Comparison of ENCODE assay signal across 12 mouse cellular contexts in genomic region chr5:9627220-9627619, GRCm38 (mm10).
A peak's percentile ranks its signal among the peaks of the same experiment; 100 is the strongest.
DNase-seq lines count a peak whose midpoint lies in the region; ATAC-seq lines count a peak whose summit lies in the region.
"Had no signal": no experiment of that assay in that cellular context is flagged by ENCODE, and none has a peak within 500 bp of the region (broad histone marks: within the 10 kb centered on the region; RNA-seq: fewer than 3 reads in every experiment).

No protein-coding gene starts in this region.

- no peak overlapping the region for H3K4me2 ChIP-seq in forebrain, embryonic 14.5 days (ENCODE audit: low read length)
- no peak overlapping the region for H3K4me2 ChIP-seq in hindbrain, embryonic 16.5 days (ENCODE audit: low read length)
- H3K4me2 ChIP-seq: lung, embryonic 15.5 days; neural tube, embryonic 13.5 days had no signal

- H3K36me3 ChIP-seq in forebrain, embryonic 14.5 days (ENCODE audit: control insufficient read depth, insufficient read depth, low read length) = no peaks in the 10 kb centered on the region
- H3K36me3 ChIP-seq in forebrain, embryonic 10.5 days (replicated peaks) = no peaks in the 10 kb centered on the region
- no peaks in the 10 kb centered on the region for H3K36me3 ChIP-seq in hindbrain, embryonic 16.5 days (ENCODE audit: control insufficient read depth, insufficient read depth, low read length)
- H3K36me3 ChIP-seq: lung, embryonic 15.5 days; neural tube, embryonic 13.5 days had no signal

- peak; percentile 54 for DNase-seq in forebrain, embryonic 14.5 days (ENCODE audit: low spot score)
- no peak for DNase-seq in forebrain, embryonic 10.5 days (ENCODE audit: extremely low spot score, low spot score)
- peak; percentile 37 for DNase-seq in ovary, adult 18-20 months (ENCODE audit: low spot score)
- no peak for DNase-seq in ovary, postnatal 10 days (ENCODE audit: low spot score)
- DNase-seq in testis, postnatal 10 days (ENCODE audit: low spot score) = peak; percentile 50
- DNase-seq in layer of hippocampus, adult 11-12 months (ENCODE audit: low spot score) = no peak
- DNase-seq: gastrocnemius, postnatal 25 days had no signal

- no peak overlapping the region for H3K27ac ChIP-seq in forebrain, embryonic 14.5 days (ENCODE audit: low read depth, low read length)
- H3K27ac ChIP-seq in forebrain, embryonic 10.5 days = no peak overlapping the region
- H3K27ac ChIP-seq in hindbrain, embryonic 16.5 days (ENCODE audit: low read depth, low read length) = no peak overlapping the region
- H3K27ac ChIP-seq: lung, embryonic 15.5 days; neural tube, embryonic 13.5 days had no signal

- no peaks in the 10 kb centered on the region for H3K9me3 ChIP-seq in forebrain, embryonic 14.5 days (replicated peaks; ENCODE audit: control insufficient read depth, low read length)
- H3K9me3 ChIP-seq in forebrain, embryonic 10.5 days = no peaks in the 10 kb centered on the region
- H3K9me3 ChIP-seq in hindbrain, embryonic 16.5 days (ENCODE audit: control insufficient read depth, low read length) = no peaks in the 10 kb centered on the region
- H3K9me3 ChIP-seq: lung, embryonic 15.5 days; neural tube, embryonic 13.5 days had no signal

- WGBS in forebrain, embryonic 14.5 days = 61% methylated on average over 2 of the region's 2 CpGs
- WGBS in forebrain, embryonic 10.5 days = 82% methylated on average over 2 of the region's 2 CpGs
- 46% methylated on average over 2 of the region's 2 CpGs for WGBS in hindbrain, embryonic 16.5 days

- H3K27me3 ChIP-seq in forebrain, embryonic 14.5 days (replicated peaks; ENCODE audit: control insufficient read depth, insufficient read depth, low read length) = no peaks in the 10 kb centered on the region
- H3K27me3 ChIP-seq in forebrain, embryonic 10.5 days (ENCODE audit: poor library complexity, severe bottlenecking) = no peaks in the 10 kb centered on the region
- H3K27me3 ChIP-seq in hindbrain, embryonic 16.5 days (replicated peaks; ENCODE audit: control insufficient read depth, insufficient read depth, low read length) = no peaks in the 10 kb centered on the region
- H3K27me3 ChIP-seq: lung, embryonic 15.5 days; neural tube, embryonic 13.5 days had no signal

- ATAC-seq in forebrain, embryonic 14.5 days = no peak
- ATAC-seq in hindbrain, embryonic 16.5 days = peak; percentile 44; the same call in 1 of the 2 replicates
- ATAC-seq in monocyte, adult 5-6 weeks (replicated peaks; ENCODE audit: insufficient number of reproducible peaks, low FRiP score, low TSS enrichment, poor library complexity, severe bottlenecking) = no peak
- ATAC-seq: activated CD4-positive, CD25-positive, alpha-beta regulatory T cell, adult 4 months had no signal

- H3K4me1 ChIP-seq in forebrain, embryonic 14.5 days (ENCODE audit: control insufficient read depth, insufficient read depth, low read length) = no peaks in the 10 kb centered on the region; the same call in 1 of the 2 replicates
- H3K4me1 ChIP-seq in forebrain, embryonic 10.5 days = peaks cover 11% of the 10 kb centered on the region
- H3K4me1 ChIP-seq in hindbrain, embryonic 16.5 days (ENCODE audit: control insufficient read depth, insufficient read depth, low read depth, low read length) = peaks cover 4% of the 10 kb centered on the region
- H3K4me1 ChIP-seq: lung, embryonic 15.5 days had no signal

- H3K4me3 ChIP-seq in forebrain, embryonic 14.5 days (ENCODE audit: low read depth, low read length) = no peak overlapping the region
- H3K4me3 ChIP-seq in forebrain, embryonic 10.5 days = no peak overlapping the region
- H3K4me3 ChIP-seq in hindbrain, embryonic 16.5 days (ENCODE audit: low read length) = no peak overlapping the region
- H3K4me3 ChIP-seq: lung, embryonic 15.5 days; neural tube, embryonic 13.5 days had no signal

- H3K9ac ChIP-seq in forebrain, embryonic 14.5 days (ENCODE audit: low read length) = no peak overlapping the region
- no peak overlapping the region for H3K9ac ChIP-seq in hindbrain, embryonic 16.5 days (ENCODE audit: low read depth, low read length)
- H3K9ac ChIP-seq: lung, embryonic 15.5 days; neural tube, embryonic 13.5 days had no signal

Comparison
In these comparisons a context has a peak if more than half of its experiments do, and no peak if none do; other contexts are left out.
1. DNase-seq: peak in forebrain, embryonic 14.5 days (single experiment), ovary, adult 18-20 months (single experiment) and testis, postnatal 10 days (single experiment); none in forebrain, embryonic 10.5 days (single experiment), ovary, postnatal 10 days (single experiment) and layer of hippocampus, adult 11-12 months (single experiment).